8 mouse cellular contexts compared by ENCODE assay signal in genomic region chr7:110891501-110891986, GRCm38 (mm10). TPM values are rescaled to one million over a fixed set of nuclear protein-coding genes. Genes with fewer than 3 reads are reported as not detected.
DNase-seq lines count a peak whose midpoint lies in the region; ATAC-seq and TF ChIP-seq lines count a peak whose summit lies in the region.

No protein-coding gene starts in this region.

- H3K4me3 ChIP-seq in kidney, embryonic 16.5 days (ENCODE audit: low read length): no peak overlapping the region
- H3K4me3 ChIP-seq in lung, postnatal 0 days (ENCODE audit: low read depth, low read length): no peak overlapping the region

- no peaks in the 10 kb centered on the region for H3K27me3 ChIP-seq in kidney, embryonic 16.5 days (ENCODE audit: insufficient read depth, low read length)
- H3K27me3 ChIP-seq in lung, postnatal 0 days (replicated peaks; ENCODE audit: insufficient read depth, low read length): no peaks in the 10 kb centered on the region

- no peaks in the 10 kb centered on the region for H3K4me1 ChIP-seq in kidney, embryonic 16.5 days (ENCODE audit: insufficient read depth, low read length)
- H3K4me1 ChIP-seq in lung, postnatal 0 days (ENCODE audit: insufficient read depth, low read depth, low read length): 0 out of 2 replicates have a peak, but pooled peaks cover 4% of the 10 kb centered on the region

- no peak overlapping the region for H3K9ac ChIP-seq in kidney, embryonic 16.5 days (replicated peaks; ENCODE audit: low read length)
- no peak overlapping the region for H3K9ac ChIP-seq in lung, postnatal 0 days (replicated peaks; ENCODE audit: low read depth)

- TF ChIP-seq CTCF in lung, postnatal 0 days (IDR thresholded peaks at IDR 0.05): no peak

- DNase-seq in gastrocnemius, adult 18-20 months (ENCODE audit: low spot score): peak; percentile 58
- DNase-seq in gastrocnemius, postnatal 4 days (ENCODE audit: low spot score in 2 of 2): no peak
- DNase-seq in gastrocnemius, postnatal 36 days: peak; percentile 29 to 41
- peak; percentile 31 for DNase-seq in lung, postnatal 0 days (ENCODE audit: low spot score)
- DNase-seq in thymus, postnatal 0 days (ENCODE audit: low spot score): no peak
- DNase-seq in cerebellum, adult 9-11 months: no peak
- DNase-seq in thymus, adult 18-20 months: no peak

- no peak overlapping the region for H3K27ac ChIP-seq in kidney, embryonic 16.5 days (ENCODE audit: low read length)
- peak overlapping the region; percentile 21; the same call in 1 of the 2 replicates for H3K27ac ChIP-seq in lung, postnatal 0 days (ENCODE audit: low read length)

- H3K4me2 ChIP-seq in kidney, embryonic 16.5 days (replicated peaks; ENCODE audit: low read depth, low read length): no peak overlapping the region
- H3K4me2 ChIP-seq in lung, postnatal 0 days (replicated peaks; ENCODE audit: low read depth, low read length): no peak overlapping the region

- intact Hi-C loops in gastrocnemius, postnatal 36 days (cut with DNase I): no loop called here

- no peaks in the 10 kb centered on the region for H3K9me3 ChIP-seq in kidney, embryonic 16.5 days (ENCODE audit: low read length)
- H3K9me3 ChIP-seq in lung, postnatal 0 days (ENCODE audit: low read length): no peaks in the 10 kb centered on the region

- H3K36me3 ChIP-seq in kidney, embryonic 16.5 days (ENCODE audit: insufficient read depth, low read length): 0 out of 2 replicates have a peak, but pooled peaks cover 6% of the 10 kb centered on the region
- H3K36me3 ChIP-seq in lung, postnatal 0 days (ENCODE audit: insufficient read depth, low read length): no peaks in the 10 kb centered on the region

- ATAC-seq in kidney, embryonic 16.5 days (ENCODE audit: low FRiP score, low TSS enrichment): peak; percentile 51; the same call in 1 of the 2 replicates
- ATAC-seq in lung, postnatal 0 days: no peak

- TF ChIP-seq EP300 in lung, postnatal 0 days (IDR thresholded peaks at IDR 0.05): no peak

- 74% methylated on average over 9 of the region's 9 CpGs for WGBS in kidney, embryonic 16.5 days
- 60% methylated on average over 9 of the region's 9 CpGs for WGBS in lung, postnatal 0 days

RNA-seq across cellular contexts. Expression of gene Lyve1, which starts 28.5 kb away (rescaled TPM):
- 1 to 10 TPM; 3.9 to 6.5 TPM for total RNA-seq in gastrocnemius, adult 18-20 months (2021)
- total RNA-seq in gastrocnemius, postnatal 4 days (2021): 10 to 100 TPM; 28.5 to 32.2 TPM
- 1 to 10 TPM; 4.5 to 8.0 TPM for total RNA-seq in gastrocnemius, postnatal 36 days (2021)
- 6.3 and 8.6 TPM in 2 replicates for polyA plus RNA-seq in kidney, embryonic 16.5 days (2015; fragmentation: Nextera tagmentation; extraction: Ambion mirVana)
- polyA plus RNA-seq in lung, postnatal 0 days (2015; fragmentation: Nextera tagmentation; extraction: Ambion mirVana): 226 and 360 TPM in 2 replicates
- 3.0 and 3.8 TPM in 2 replicates for polyA plus RNA-seq in thymus, postnatal 0 days (2015; fragmentation: Nextera tagmentation; extraction: Ambion mirVana)

RNA-seq across cellular contexts. Expression of gene Rnf141, which starts 47.3 kb away (rescaled TPM):
- total RNA-seq in gastrocnemius, adult 18-20 months (2021): 10 to 100 TPM; 19.3 to 23.7 TPM
- total RNA-seq in gastrocnemius, postnatal 4 days (2021): 10 to 100 TPM; 22.0 to 22.6 TPM
- 10 to 100 TPM; 17.6 to 20.4 TPM for total RNA-seq in gastrocnemius, postnatal 36 days (2021)
- 30.3 and 32.2 TPM in 2 replicates for polyA plus RNA-seq in kidney, embryonic 16.5 days (2015; fragmentation: Nextera tagmentation; extraction: Ambion mirVana)
- 31.6 and 33.8 TPM in 2 replicates for polyA plus RNA-seq in lung, postnatal 0 days (2015; fragmentation: Nextera tagmentation; extraction: Ambion mirVana)
- polyA plus RNA-seq in thymus, postnatal 0 days (2015; fragmentation: Nextera tagmentation; extraction: Ambion mirVana): 13.1 and 13.9 TPM in 2 replicates

Comparison
In these comparisons a context has a peak if more than half of its experiments do, and no peak if none do; other contexts are left out.
1. DNase-seq: peak in gastrocnemius, adult 18-20 months (single experiment), gastrocnemius, postnatal 36 days (2 of 2) and lung, postnatal 0 days (single experiment); none in gastrocnemius, postnatal 4 days (0 of 2), thymus, postnatal 0 days (single experiment), cerebellum, adult 9-11 months (single experiment) and thymus, adult 18-20 months (0 of 2).